Mouse (Mus musculus): ENCODE data around the gene Lrrc2. TPM values are rescaled to one million over a fixed set of nuclear protein-coding genes. Genes with fewer than 3 reads are reported as not detected.

Lrrc2 gene
- polyA plus RNA-seq, 1 experiment = 3.5 TPM

GRCm38 (mm10) chr9:110979411-110979810 lies 28.1 kb downstream of the Lrrc2 start:
- TF ChIP-seq CTCF (IDR thresholded peaks at IDR 0.05; ENCODE audit: borderline replicate concordance, insufficient read depth, low read depth, low read length) (no peak), POLR2A (IDR thresholded peaks at IDR 0.05; ENCODE audit: borderline replicate concordance, insufficient read depth, low read length) (no peak)
- WGBS = 92% methylated on average over 11 of the region's 11 CpGs
- Histone ChIP-seq H3K4me3 (replicated peaks; ENCODE audit: insufficient read depth, low read depth, low read length) (no peak overlapping the region), H3K27me3 (ENCODE audit: control insufficient read depth, insufficient read depth, low read length) (no peaks in the 10 kb centered on the region), H3K4me1 (ENCODE audit: control insufficient read depth, insufficient read depth, low read length) (no peaks in the 10 kb centered on the region), H3K27ac (ENCODE audit: insufficient read depth, low read length) (no peak overlapping the region)
- DNase-seq = no peak

- H3K4me3 ChIP-seq (replicated peaks; ENCODE audit: insufficient read depth, low read depth, low read length) = no peak overlapping the region
- no peak overlapping the region for H3K27ac ChIP-seq (ENCODE audit: insufficient read depth, low read length)
- 48% methylated on average over 4 of the region's 4 CpGs for WGBS
- H3K27me3 ChIP-seq (ENCODE audit: control insufficient read depth, insufficient read depth, low read length) = no peaks in the 10 kb centered on the region
- DNase-seq = no peak
- TF ChIP-seq CTCF (IDR thresholded peaks at IDR 0.05; ENCODE audit: borderline replicate concordance, insufficient read depth, low read depth, low read length) (no peak), POLR2A (IDR thresholded peaks at IDR 0.05; ENCODE audit: borderline replicate concordance, insufficient read depth, low read length) (no peak)
- H3K4me1 ChIP-seq (ENCODE audit: control insufficient read depth, insufficient read depth, low read length) = no peaks in the 10 kb centered on the region
Observed at GRCm38 (mm10) chr9:110982351-110982750, 31.0 kb downstream of the Lrrc2 start.

- Histone ChIP-seq H3K4me1 (ENCODE audit: control insufficient read depth, insufficient read depth, low read length) (no peaks in the 10 kb centered on the region), H3K27ac (ENCODE audit: insufficient read depth, low read length) (no peak overlapping the region), H3K27me3 (ENCODE audit: control insufficient read depth, insufficient read depth, low read length) (no peaks in the 10 kb centered on the region), H3K4me3 (replicated peaks; ENCODE audit: insufficient read depth, low read depth, low read length) (no peak overlapping the region)
- 88% methylated on average over 9 of the region's 9 CpGs for WGBS
- DNase-seq = no peak
- TF ChIP-seq POLR2A (IDR thresholded peaks at IDR 0.05; ENCODE audit: borderline replicate concordance, insufficient read depth, low read length) (no peak), CTCF (IDR thresholded peaks at IDR 0.05; ENCODE audit: borderline replicate concordance, insufficient read depth, low read depth, low read length) (no peak)
Observed at GRCm38 (mm10) chr9:110984096-110984495, 32.8 kb downstream of the Lrrc2 start.

DNA sequence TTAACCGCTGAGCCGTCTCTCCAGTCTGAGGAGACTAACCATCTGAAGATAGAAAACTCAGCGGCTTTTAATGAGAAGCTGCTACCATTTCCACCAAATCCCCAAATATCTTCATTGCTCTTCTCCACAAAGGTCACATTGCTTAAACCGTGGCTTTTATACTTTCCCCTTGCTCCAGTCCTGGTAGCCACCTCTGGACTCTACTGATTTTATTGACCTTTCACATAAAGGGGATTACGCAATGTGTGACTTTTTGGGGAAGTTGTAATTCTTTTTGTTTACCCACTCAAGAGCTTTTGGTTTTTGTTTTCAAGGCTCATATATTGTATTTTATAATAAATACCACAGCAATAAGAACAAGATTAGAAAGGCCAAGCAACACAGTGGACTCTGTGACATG lies 34.2 kb downstream of the Lrrc2 start:
- Histone ChIP-seq H3K27me3 (ENCODE audit: control insufficient read depth, insufficient read depth, low read length) (no peaks in the 10 kb centered on the region), H3K4me1 (ENCODE audit: control insufficient read depth, insufficient read depth, low read length) (no peaks in the 10 kb centered on the region), H3K27ac (ENCODE audit: insufficient read depth, low read length) (no peak overlapping the region), H3K4me3 (replicated peaks; ENCODE audit: insufficient read depth, low read depth, low read length) (no peak overlapping the region)
- 94% methylated on average over 5 of the region's 5 CpGs for WGBS
- DNase-seq = no peak
- TF ChIP-seq POLR2A (IDR thresholded peaks at IDR 0.05; ENCODE audit: borderline replicate concordance, insufficient read depth, low read length) = no peak
- no peak for TF ChIP-seq CTCF (IDR thresholded peaks at IDR 0.05; ENCODE audit: borderline replicate concordance, insufficient read depth, low read depth, low read length)

DNA sequence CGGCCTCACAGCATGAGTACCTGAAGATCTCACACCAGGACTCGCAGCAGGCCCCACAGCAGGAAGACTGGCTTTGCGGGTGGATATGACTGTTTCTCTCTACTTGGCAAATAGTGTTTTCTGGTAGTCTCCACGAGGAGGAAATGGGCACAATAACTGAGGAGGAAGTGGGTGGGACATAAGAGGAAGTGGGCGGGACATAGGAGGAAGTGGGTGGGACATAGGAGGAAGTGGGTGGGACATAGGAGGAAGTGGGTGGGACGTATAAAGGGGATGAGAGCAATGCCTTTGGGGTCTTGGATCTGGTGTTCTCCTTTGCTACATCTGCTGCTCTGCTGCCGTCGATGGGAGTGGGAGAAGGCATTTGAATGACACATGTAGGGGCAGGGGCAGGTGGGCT lies 34.6 kb downstream of the Lrrc2 start:
- Histone ChIP-seq H3K27ac (ENCODE audit: insufficient read depth, low read length) (no peak overlapping the region), H3K4me3 (replicated peaks; ENCODE audit: insufficient read depth, low read depth, low read length) (no peak overlapping the region), H3K27me3 (ENCODE audit: control insufficient read depth, insufficient read depth, low read length) (no peaks in the 10 kb centered on the region), H3K4me1 (ENCODE audit: control insufficient read depth, insufficient read depth, low read length) (no peaks in the 10 kb centered on the region)
- DNase-seq = no peak
- WGBS = 84% methylated on average over 8 of the region's 8 CpGs
- TF ChIP-seq CTCF (IDR thresholded peaks at IDR 0.05; ENCODE audit: borderline replicate concordance, insufficient read depth, low read depth, low read length) = no peak
- TF ChIP-seq POLR2A (IDR thresholded peaks at IDR 0.05; ENCODE audit: borderline replicate concordance, insufficient read depth, low read length) = no peak

GRCm38 (mm10) chr9:110987331-110987730 lies 36.0 kb downstream of the Lrrc2 start:
- no peak overlapping the region for H3K27ac ChIP-seq (ENCODE audit: insufficient read depth, low read length)
- TF ChIP-seq POLR2A (IDR thresholded peaks at IDR 0.05; ENCODE audit: borderline replicate concordance, insufficient read depth, low read length) = no peak
- TF ChIP-seq CTCF (IDR thresholded peaks at IDR 0.05; ENCODE audit: borderline replicate concordance, insufficient read depth, low read depth, low read length) = no peak
- H3K4me1 ChIP-seq (ENCODE audit: control insufficient read depth, insufficient read depth, low read length) = no peaks in the 10 kb centered on the region
- no peak for DNase-seq
- 78% methylated on average over 4 of the region's 4 CpGs for WGBS
- H3K27me3 ChIP-seq (ENCODE audit: control insufficient read depth, insufficient read depth, low read length) = no peaks in the 10 kb centered on the region
- H3K4me3 ChIP-seq (replicated peaks; ENCODE audit: insufficient read depth, low read depth, low read length) = no peak overlapping the region

- DNase-seq = no peak
- Histone ChIP-seq H3K27me3 (ENCODE audit: control insufficient read depth, insufficient read depth, low read length) (no peaks in the 10 kb centered on the region), H3K4me1 (ENCODE audit: control insufficient read depth, insufficient read depth, low read length) (no peaks in the 10 kb centered on the region), H3K4me3 (replicated peaks; ENCODE audit: insufficient read depth, low read depth, low read length) (no peak overlapping the region), H3K27ac (ENCODE audit: insufficient read depth, low read length) (no peak overlapping the region)
- TF ChIP-seq POLR2A (IDR thresholded peaks at IDR 0.05; ENCODE audit: borderline replicate concordance, insufficient read depth, low read length) (no peak), CTCF (IDR thresholded peaks at IDR 0.05; ENCODE audit: borderline replicate concordance, insufficient read depth, low read depth, low read length) (no peak)
- 82% methylated on average over 3 of the region's 3 CpGs for WGBS
Observed at GRCm38 (mm10) chr9:110988078-110988477, 36.7 kb downstream of the Lrrc2 start.

- Histone ChIP-seq H3K27ac (ENCODE audit: insufficient read depth, low read length) (no peak overlapping the region), H3K27me3 (ENCODE audit: control insufficient read depth, insufficient read depth, low read length) (no peaks in the 10 kb centered on the region), H3K4me3 (replicated peaks; ENCODE audit: insufficient read depth, low read depth, low read length) (no peak overlapping the region), H3K4me1 (ENCODE audit: control insufficient read depth, insufficient read depth, low read length) (no peaks in the 10 kb centered on the region)
- DNase-seq = no peak
- TF ChIP-seq CTCF (IDR thresholded peaks at IDR 0.05; ENCODE audit: borderline replicate concordance, insufficient read depth, low read depth, low read length) = no peak
- no peak for TF ChIP-seq POLR2A (IDR thresholded peaks at IDR 0.05; ENCODE audit: borderline replicate concordance, insufficient read depth, low read length)
- 66% methylated on average over 4 of the region's 4 CpGs for WGBS
Observed at GRCm38 (mm10) chr9:110989141-110989540, 37.8 kb downstream of the Lrrc2 start.

Measured in cerebellum, adult 2 months (tissue).